Mouse (Mus musculus) frontal cortex, postnatal 25 days (tissue): ENCODE results near the gene Uqcr10.
A peak's percentile ranks its signal among the peaks of the same experiment; 100 is the strongest.

Experiments
- DNase-seq, 2 experiments: peaks; one replicate each; pipeline ENCODE4 v3.0.0; 2022; ENCODE audit warnings: low spot score in 2 of 2

The Uqcr10 gene

GRCm38 (mm10) chr11:4704072-4704964 lies at the start of gene Uqcr10, which contains the start of gene Zmat5:
TSS of gene Uqcr10 (minus strand) at chr11:4704342.
TSS of gene Zmat5 (plus strand) at chr11:4704678.
- peak; percentile 81 to 84 for DNase-seq

- no peak for DNase-seq
Measured at GRCm38 (mm10) chr11:4752836-4753235, 48.7 kb upstream of the Uqcr10 start.

- no peak for DNase-seq
Measured at GRCm38 (mm10) chr11:4750263-4750662, 46.1 kb upstream of the Uqcr10 start.

GRCm38 (mm10) chr11:4747285-4747684 lies 43.1 kb upstream of the Uqcr10 start:
- no peak for DNase-seq

- DNase-seq: no peak
Measured at GRCm38 (mm10) chr11:4746733-4747132, 42.6 kb upstream of the Uqcr10 start, which contains the start of gene Cabp7. TSS of gene Cabp7 (minus strand) at chr11:4746778.

GRCm38 (mm10) chr11:4745969-4746368 lies 41.8 kb upstream of the Uqcr10 start:
- no peak for DNase-seq

GRCm38 (mm10) chr11:4744691-4745090 lies 40.5 kb upstream of the Uqcr10 start:
- no peak for DNase-seq

GRCm38 (mm10) chr11:4740785-4741184 lies 36.6 kb upstream of the Uqcr10 start:
- DNase-seq: no peak

GRCm38 (mm10) chr11:4738719-4739118 lies 34.6 kb upstream of the Uqcr10 start:
- no peak for DNase-seq

GRCm38 (mm10) chr11:4737682-4738081 lies 33.5 kb upstream of the Uqcr10 start:
- DNase-seq: no peak

GRCm38 (mm10) chr11:4736355-4736754 lies 32.2 kb upstream of the Uqcr10 start:
- DNase-seq: no peak

GRCm38 (mm10) chr11:4734179-4734578 lies 30.0 kb upstream of the Uqcr10 start:
- DNase-seq: no peak

GRCm38 (mm10) chr11:4731781-4732180 lies 27.6 kb upstream of the Uqcr10 start:
- no peak for DNase-seq

- no peak for DNase-seq
Measured at GRCm38 (mm10) chr11:4730913-4731312, 26.8 kb upstream of the Uqcr10 start.

- no peak for DNase-seq
Measured at GRCm38 (mm10) chr11:4730096-4730495, 26.0 kb upstream of the Uqcr10 start.

GRCm38 (mm10) chr11:4729603-4730002 lies 25.5 kb upstream of the Uqcr10 start:
- DNase-seq: no peak

- DNase-seq: no peak
Measured at GRCm38 (mm10) chr11:4721728-4722127, 17.6 kb upstream of the Uqcr10 start.

- DNase-seq: no peak
Measured at GRCm38 (mm10) chr11:4720900-4721580, 16.9 kb upstream of the Uqcr10 start.

- no peak for DNase-seq
Measured at GRCm38 (mm10) chr11:4720393-4720792, 16.3 kb upstream of the Uqcr10 start.

GRCm38 (mm10) chr11:4719961-4720360 lies 15.8 kb upstream of the Uqcr10 start:
- no peak for DNase-seq

- no peak for DNase-seq
Measured at GRCm38 (mm10) chr11:4718548-4718947, 14.4 kb upstream of the Uqcr10 start.

GRCm38 (mm10) chr11:4716530-4717236 lies 12.5 kb upstream of the Uqcr10 start:
- DNase-seq: no peak
